36 mouse cellular contexts compared by ENCODE assay signal in the genomic region with DNA sequence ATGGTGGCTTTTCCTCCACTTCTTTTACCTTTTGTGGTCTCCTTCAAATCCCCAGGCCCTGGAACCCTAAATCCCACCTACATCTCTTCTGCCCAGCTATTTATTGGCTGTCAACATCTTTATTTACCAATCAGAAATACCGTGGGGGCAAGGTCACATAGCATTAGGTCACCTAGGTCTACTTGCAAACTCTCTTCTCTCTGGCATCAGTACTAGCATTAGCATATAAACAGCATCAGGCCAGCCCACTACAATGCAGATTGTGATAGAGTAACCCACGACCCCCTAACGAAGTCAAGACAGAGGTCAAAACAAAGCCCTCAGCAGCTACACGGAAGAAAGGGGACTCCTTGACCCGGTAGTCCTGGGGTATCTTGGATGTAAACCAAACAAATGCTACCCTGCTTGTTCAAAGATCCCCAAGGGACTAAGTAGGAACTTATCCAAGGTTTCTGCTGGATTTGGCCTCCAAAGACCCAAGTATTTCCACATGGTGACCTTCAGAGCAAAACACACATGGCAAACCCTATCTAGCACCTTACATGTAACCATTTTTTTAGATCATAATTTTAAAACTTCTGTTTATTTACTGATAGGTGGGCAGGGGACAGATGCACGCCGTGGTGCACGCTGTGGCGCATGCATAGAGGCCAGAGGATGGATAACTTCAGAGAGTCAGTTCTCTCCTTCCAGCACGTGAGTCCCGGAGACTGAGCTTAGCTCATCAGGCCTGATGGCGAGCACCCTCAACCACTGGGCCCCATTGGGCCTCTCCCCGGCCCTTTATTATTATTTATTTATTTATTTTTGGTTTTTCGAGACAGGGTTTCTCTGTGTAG. TPM values are rescaled to one million over a fixed set of nuclear protein-coding genes. Genes with fewer than 3 reads are reported as not detected.
A peak's percentile ranks its signal among the peaks of the same experiment; 100 is the strongest.
DNase-seq lines count a peak whose midpoint lies in the region; TF ChIP-seq lines count a peak whose summit lies in the region.
"Had no signal": no experiment of that assay in that cellular context is flagged by ENCODE, and none has a peak within 500 bp of the region (broad histone marks: within the 10 kb centered on the region; RNA-seq: fewer than 3 reads in every experiment).

No protein-coding gene starts in this region.

- peak; percentile 99 for DNase-seq in R1 (ENCODE audit: low read depth, low spot score)
- no peak for DNase-seq in gastrocnemius, adult 8-10 months (ENCODE audit: low spot score in 2 of 2)
- no peak for DNase-seq in spleen, postnatal 36 days (ENCODE audit: low spot score in 2 of 2)
- DNase-seq in Muller cell, postnatal 12 days (ENCODE audit: inconsistent ontology term) = no peak
- DNase-seq: adrenal gland, adult 8-10 months; cerebellum, adult 11-12 months; cerebellum, adult 8-10 months; cerebellum, postnatal 10 days; cerebellum, postnatal 36 days; embryo, embryonic 11 days; gastrocnemius, postnatal 10 days; gastrocnemius, postnatal 36 days; heart, adult 2 months; heart, postnatal 14 days; heart, postnatal 4 days had no signal

- no peaks in the 10 kb centered on the region for H3K27me3 ChIP-seq in E14TG2a.4 (ENCODE audit: insufficient read depth, low read length)
- no peaks in the 10 kb centered on the region for H3K27me3 ChIP-seq in ES-Bruce4 (ENCODE audit: control insufficient read depth, insufficient read depth, low read length, poor library complexity, severe bottlenecking)
- H3K27me3 ChIP-seq: embryonic facial prominence, embryonic 13.5 days; forebrain, embryonic 12.5 days; forebrain, embryonic 15.5 days; heart, embryonic 13.5 days; Patski had no signal

- H3K9ac ChIP-seq in ES-Bruce4 (ENCODE audit: low read depth, poor library complexity, severe bottlenecking) = no peak overlapping the region
- H3K9ac ChIP-seq: embryonic facial prominence, embryonic 13.5 days; forebrain, embryonic 12.5 days; forebrain, embryonic 15.5 days; heart, embryonic 13.5 days; hindbrain, embryonic 14.5 days had no signal

- H3K9me3 ChIP-seq in E14TG2a.4 (ENCODE audit: low read length) = no peaks in the 10 kb centered on the region
- peaks cover 16% of the 10 kb centered on the region for H3K9me3 ChIP-seq in ES-Bruce4 (replicated peaks; ENCODE audit: control insufficient read depth, insufficient read depth, low read length, poor library complexity, severe bottlenecking)
- H3K9me3 ChIP-seq: embryonic facial prominence, embryonic 10.5 days; embryonic facial prominence, embryonic 13.5 days; forebrain, embryonic 12.5 days; forebrain, embryonic 15.5 days; heart, embryonic 10.5 days; heart, embryonic 13.5 days had no signal

- no peak for TF ChIP-seq POLR2A in ES-Bruce4 (IDR thresholded peaks at IDR 0.05; ENCODE audit: insufficient read depth, low read length)

- peak overlapping the region; percentile 83 for H3K27ac ChIP-seq in ES-Bruce4 (ENCODE audit: insufficient read depth, low read length)
- H3K27ac ChIP-seq: embryonic facial prominence, embryonic 10.5 days; embryonic facial prominence, embryonic 13.5 days; forebrain, embryonic 12.5 days; forebrain, embryonic 15.5 days; heart, adult 2 months; heart, embryonic 10.5 days; heart, embryonic 13.5 days; hindbrain, embryonic 14.5 days; hindbrain, postnatal 0 days had no signal

- H3K36me3 ChIP-seq in E14TG2a.4 (ENCODE audit: insufficient read depth, low read length) (peaks cover 78% of the 10 kb centered on the region), ES-Bruce4 (ENCODE audit: control insufficient read depth, insufficient read depth, low read length, poor library complexity, severe bottlenecking) (peaks cover 82% of the 10 kb centered on the region)

- TF ChIP-seq EP300 in ES-Bruce4 (IDR thresholded peaks at IDR 0.05; ENCODE audit: insufficient read depth, low read depth, low read length) = no peak

- H3K4me1 ChIP-seq in E14TG2a.4 (replicated peaks; ENCODE audit: low read depth, low read length) (peaks cover 80% of the 10 kb centered on the region), ES-Bruce4 (ENCODE audit: control insufficient read depth, insufficient read depth, low read length) (peaks cover 2% of the 10 kb centered on the region)
- H3K4me1 ChIP-seq: embryonic facial prominence, embryonic 10.5 days; embryonic facial prominence, embryonic 13.5 days; forebrain, embryonic 12.5 days; forebrain, embryonic 15.5 days; heart, embryonic 10.5 days; heart, embryonic 13.5 days had no signal

- H3K4me3 ChIP-seq in E14TG2a.4 (replicated peaks; ENCODE audit: low read length) = 0 out of 2 replicates have a peak overlapping the region, but pooled peaks have one; percentile 61
- no peak overlapping the region for H3K4me3 ChIP-seq in ES-Bruce4 (ENCODE audit: low read depth, low read length)
- H3K4me3 ChIP-seq: embryonic facial prominence, embryonic 10.5 days; embryonic facial prominence, embryonic 13.5 days; erythroblast, embryonic 14.5 days; forebrain, embryonic 12.5 days; forebrain, embryonic 15.5 days; heart, adult 2 months; heart, embryonic 10.5 days; heart, embryonic 13.5 days had no signal

- TF ChIP-seq CTCF in E14TG2a.4 (conservative IDR thresholded peaks at IDR 0.05; ENCODE audit: low read length) = no peak
- TF ChIP-seq CTCF in ES-Bruce4 (IDR thresholded peaks at IDR 0.05; ENCODE audit: low read depth, low read length) = no peak

RNA-seq across cellular contexts. Expression of a gene that starts 23.4 kb away (rescaled TPM):
- polyA plus RNA-seq in ES-Bruce4 (2011; ENCODE audit: insufficient read depth, insufficient read length, low read depth, missing spikeins) = 186 and 188 TPM in 2 replicates
- 1 to 10 TPM; 4.5 to 9.4 (median 6.0) TPM for total RNA-seq in gastrocnemius, adult 8-10 months (2022)

RNA-seq across cellular contexts. Expression of a gene that starts 34.8 kb away (rescaled TPM):
- polyA plus RNA-seq in ES-Bruce4 (2011; ENCODE audit: insufficient read depth, insufficient read length, low read depth, missing spikeins) = 12.6 and 13.8 TPM in 2 replicates
- total RNA-seq in gastrocnemius, adult 8-10 months (2022) = not detected
- total RNA-seq: adrenal gland, adult 8-10 months; adrenal gland, postnatal 4 days; gastrocnemius, postnatal 10 days; gastrocnemius, postnatal 36 days; granulocyte monocyte progenitor cell, adult 5-6 weeks; heart, adult 2 months; heart, postnatal 14 days; heart, postnatal 4 days; hindbrain, postnatal 0 days had no signal
- polyA plus RNA-seq: activated CD4-positive, CD25-positive, alpha-beta regulatory T cell, adult 4 months; C2C12; CD4-positive, CD25-positive, alpha-beta regulatory T cell, adult 4 months; cortical plate, adult 2 months; embryonic facial prominence, embryonic 10.5 days; embryonic facial prominence, embryonic 13.5 days; erythroblast, embryonic 14.5 days; forebrain, embryonic 12.5 days; forebrain, embryonic 15.5 days; heart, adult 2 months; heart, embryonic 10.5 days; heart, embryonic 13.5 days; heart, embryonic 16.5 days; hindbrain, embryonic 11.5 days; hindbrain, embryonic 14.5 days; hindbrain, postnatal 0 days; intestine, embryonic 16.5 days had no signal

RNA-seq across cellular contexts. Expression of a gene that starts 38.1 kb away (rescaled TPM):
- 32.7 and 33.5 TPM in 2 replicates for polyA plus RNA-seq in ES-Bruce4 (2011; ENCODE audit: insufficient read depth, insufficient read length, low read depth, missing spikeins)
- 1 to 10 TPM; 4.1 to 5.7 (median 4.4) TPM for total RNA-seq in gastrocnemius, adult 8-10 months (2022)
